Mouse (Mus musculus) limb, embryonic 15.5 days (tissue): ENCODE data around the gene Filip1l. TPM values are rescaled to one million over a fixed set of nuclear protein-coding genes. Genes with fewer than 3 reads are reported as not detected.

Source experiments
- ATAC-seq: fragments of 200-750 bp; cut with Nextera tagmentation; 2 replicates; pipeline ENCODE4 v1.8.0; 2017; ENCODE audit warnings: low read depth, moderate TSS enrichment; ENCODE audit not compliant: insufficient number of reproducible peaks, low FRiP score, low TSS enrichment
- H3K27ac ChIP-seq: fragments of 300-500 bp; sonication (generic); 2 replicates; pipeline ENCODE4 v1.5.1; 2015; ENCODE audit warnings: moderate library complexity, mild to moderate bottlenecking, inconsistent platforms
- H3K27me3 ChIP-seq: fragments of 300-500 bp; sonication (generic); 2 replicates; pipeline ENCODE4 v1.6.1; 2015; ENCODE audit warnings: inconsistent platforms
- H3K36me3 ChIP-seq: fragments of 300-500 bp; sonication (generic); 2 replicates; pipeline ENCODE4 v1.6.1; 2015; ENCODE audit warnings: inconsistent platforms
- H3K4me1 ChIP-seq: fragments of 300-500 bp; sonication (generic); 2 replicates; pipeline ENCODE4 v1.6.1; 2015; ENCODE audit warnings: inconsistent platforms
- H3K4me2 ChIP-seq: fragments of 300-500 bp; sonication (generic); 2 replicates; pipeline ENCODE4 v1.6.1; 2015; ENCODE audit warnings: mild to moderate bottlenecking, inconsistent platforms
- H3K4me3 ChIP-seq: fragments of 300-500 bp; sonication (generic); 2 replicates; pipeline ENCODE4 v1.5.1; 2015; ENCODE audit warnings: mild to moderate bottlenecking, inconsistent platforms
- H3K9ac ChIP-seq: fragments of 300-500 bp; sonication (generic); 2 replicates; pipeline ENCODE4 v1.6.1; 2015; ENCODE audit warnings: inconsistent platforms
- H3K9me3 ChIP-seq: fragments of 300-500 bp; sonication (generic); 2 replicates; pipeline ENCODE4 v1.6.1; 2016; ENCODE audit warnings: inconsistent platforms
- WGBS: fragments of 180-500 bp; shearing (Covaris S2); methylation state at CpG from one replicate; pipeline ENCODE4 v1.1.7; 2015; 5-methylcytosine and 5-hydroxymethylcytosine counted together
- polyA plus RNA-seq: library from polyadenylated mRNA; unstranded; fragments of >200 nt; fragmentation: Nextera tagmentation; extraction: Ambion mirVana; gene quantifications from 2 replicates; pipeline ENCODE4 v1.2.1, GENCODE M21; 2015

Gene Filip1l
- polyA plus RNA-seq, 1 experiment from 2014 or later = 46.8 TPM

DNA sequence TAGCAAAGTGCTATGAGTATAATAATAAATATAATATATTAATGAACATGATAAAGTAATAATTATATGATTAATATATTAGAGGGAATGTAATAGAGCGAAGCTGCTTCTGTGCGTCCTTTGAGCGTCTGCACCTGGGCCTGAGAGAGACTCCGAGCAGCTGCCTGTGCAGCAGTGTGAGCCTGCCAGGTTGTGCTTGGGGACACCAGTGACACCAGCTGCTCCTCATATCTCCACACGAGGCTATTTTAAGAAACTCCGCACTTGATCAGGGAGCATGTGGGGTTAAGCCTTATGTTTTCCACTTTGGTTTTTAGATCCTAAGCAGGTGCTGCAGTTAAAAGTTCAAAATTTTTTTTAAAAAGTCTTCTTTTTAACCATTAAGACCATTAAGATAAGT is 4.1 kb downstream of the Filip1l start:
- H3K4me2 ChIP-seq = no peak overlapping the region
- no peaks in the 10 kb centered on the region for H3K36me3 ChIP-seq
- H3K4me1 ChIP-seq = peaks cover 7% of the 10 kb centered on the region; the same call in 1 of the 2 replicates
- WGBS = 83% methylated on average over 6 of the region's 6 CpGs
- no peak overlapping the region for H3K4me3 ChIP-seq
- H3K27ac ChIP-seq = no peak overlapping the region
- H3K27me3 ChIP-seq = no peaks in the 10 kb centered on the region
- no peaks in the 10 kb centered on the region for H3K9me3 ChIP-seq
- H3K9ac ChIP-seq = no peak overlapping the region
- no peak for ATAC-seq

GRCm38 (mm10) chr16:57359251-57359650 is 6.4 kb downstream of the Filip1l start:
- no peak for ATAC-seq
- peaks cover 10% of the 10 kb centered on the region for H3K4me1 ChIP-seq
- H3K9me3 ChIP-seq = no peaks in the 10 kb centered on the region
- no peaks in the 10 kb centered on the region for H3K27me3 ChIP-seq
- H3K27ac ChIP-seq = no peak overlapping the region
- H3K4me3 ChIP-seq = no peak overlapping the region
- WGBS = 85% methylated on average over 10 of the region's 10 CpGs
- H3K36me3 ChIP-seq = no peaks in the 10 kb centered on the region
- H3K4me2 ChIP-seq = no peak overlapping the region
- no peak overlapping the region for H3K9ac ChIP-seq

- H3K4me2 ChIP-seq = no peak overlapping the region
- H3K4me1 ChIP-seq = peaks cover 15% of the 10 kb centered on the region
- H3K9ac ChIP-seq = no peak overlapping the region
- H3K4me3 ChIP-seq = no peak overlapping the region
- no peaks in the 10 kb centered on the region for H3K9me3 ChIP-seq
- H3K27ac ChIP-seq = no peak overlapping the region
- 88% methylated on average over 3 of the region's 3 CpGs for WGBS
- H3K36me3 ChIP-seq = no peaks in the 10 kb centered on the region
- H3K27me3 ChIP-seq = no peaks in the 10 kb centered on the region
- no peak for ATAC-seq
Observed at GRCm38 (mm10) chr16:57360785-57361184, 7.9 kb downstream of the Filip1l start.

GRCm38 (mm10) chr16:57362679-57363401 is 9.9 kb downstream of the Filip1l start:
- peak; percentile 76; the same call in 1 of the 2 replicates for ATAC-seq
- no peaks in the 10 kb centered on the region for H3K27me3 ChIP-seq
- no peak overlapping the region for H3K4me3 ChIP-seq
- WGBS = 38% methylated on average over 18 of the region's 18 CpGs
- H3K4me1 ChIP-seq = peaks cover 24% of the 10 kb centered on the region
- H3K27ac ChIP-seq = no peak overlapping the region
- H3K4me2 ChIP-seq = peak overlapping the region; percentile 26
- H3K36me3 ChIP-seq = no peaks in the 10 kb centered on the region
- H3K9me3 ChIP-seq = no peaks in the 10 kb centered on the region
- no peak overlapping the region for H3K9ac ChIP-seq

DNA sequence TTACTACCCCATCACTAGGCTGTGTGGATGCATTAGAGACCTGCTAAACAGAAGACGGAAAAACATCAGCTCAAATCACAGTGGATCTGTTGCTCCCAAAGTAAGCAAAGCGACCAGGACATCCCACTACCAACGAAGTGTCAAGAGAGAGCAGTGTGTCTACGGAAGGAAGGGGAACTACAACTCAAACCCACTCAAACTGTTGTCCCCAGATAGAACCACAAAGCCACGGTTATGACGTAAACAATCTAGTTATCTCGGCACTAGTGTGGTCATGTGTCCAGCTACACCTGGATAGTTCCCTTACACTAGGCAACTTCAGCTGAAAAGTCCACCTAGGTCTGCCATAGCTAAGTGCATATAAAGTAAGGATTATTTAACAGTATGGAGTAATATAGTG is 11.6 kb downstream of the Filip1l start:
- H3K9me3 ChIP-seq = no peaks in the 10 kb centered on the region
- H3K9ac ChIP-seq = no peak overlapping the region
- no peaks in the 10 kb centered on the region for H3K27me3 ChIP-seq
- no peak overlapping the region for H3K4me2 ChIP-seq
- ATAC-seq = no peak
- H3K27ac ChIP-seq = no peak overlapping the region
- no peaks in the 10 kb centered on the region for H3K36me3 ChIP-seq
- 78% methylated on average over 7 of the region's 7 CpGs for WGBS
- no peak overlapping the region for H3K4me3 ChIP-seq
- peaks cover 24% of the 10 kb centered on the region for H3K4me1 ChIP-seq

GRCm38 (mm10) chr16:57366141-57366540 is 13.2 kb downstream of the Filip1l start:
- Histone ChIP-seq H3K4me1 (peaks cover 32% of the 10 kb centered on the region), H3K36me3 (no peaks in the 10 kb centered on the region), H3K27ac (no peak overlapping the region), H3K4me3 (no peak overlapping the region), H3K4me2 (no peak overlapping the region), H3K9me3 (no peaks in the 10 kb centered on the region), H3K9ac (no peak overlapping the region), H3K27me3 (no peaks in the 10 kb centered on the region)
- 34% methylated on average over 6 of the region's 6 CpGs for WGBS
- ATAC-seq = no peak

DNA sequence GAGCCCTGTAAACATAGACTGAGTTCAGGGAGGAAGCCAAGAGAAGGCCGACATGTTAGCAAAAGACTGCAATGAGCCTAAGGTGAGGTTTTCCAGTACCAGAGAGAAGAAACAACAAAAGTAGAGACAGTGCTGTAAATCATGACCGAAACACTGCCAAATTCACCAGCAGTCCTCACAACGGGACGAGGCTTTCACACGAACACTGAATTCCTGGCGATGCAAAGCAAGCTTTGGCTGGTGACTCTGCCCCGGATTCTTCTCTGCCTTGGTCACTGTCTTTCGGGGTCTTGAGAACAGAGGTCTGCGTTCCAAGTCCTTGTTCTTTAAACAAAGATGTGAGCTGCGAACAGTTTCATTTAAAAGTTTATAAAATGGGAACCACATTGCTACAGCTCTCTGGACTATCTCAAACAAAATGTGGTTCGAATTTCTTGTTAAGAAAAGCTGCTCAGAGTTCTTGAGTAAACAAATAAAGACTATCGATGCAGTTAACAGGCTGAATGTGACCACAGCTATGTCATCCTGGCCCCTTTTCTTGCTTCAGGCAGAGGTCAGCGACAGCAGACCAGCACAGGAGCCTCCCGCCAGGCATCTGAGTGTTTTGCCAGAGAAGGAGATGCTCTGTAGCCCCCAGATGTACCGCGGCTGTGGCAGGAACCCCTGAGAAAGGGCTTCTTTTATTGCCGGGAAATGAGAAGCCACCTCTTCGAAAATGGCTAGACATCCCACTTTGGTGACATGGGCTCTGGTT is 14.2 kb downstream of the Filip1l start:
- 28% methylated on average over 18 of the region's 18 CpGs for WGBS
- Histone ChIP-seq H3K4me2 (no peak overlapping the region), H3K4me3 (no peak overlapping the region), H3K36me3 (no peaks in the 10 kb centered on the region), H3K9ac (no peak overlapping the region), H3K27ac (peak overlapping the region; percentile 71), H3K9me3 (no peaks in the 10 kb centered on the region), H3K4me1 (peaks cover 32% of the 10 kb centered on the region), H3K27me3 (no peaks in the 10 kb centered on the region)
- no peak for ATAC-seq

GRCm38 (mm10) chr16:57369846-57370496 is 17.1 kb downstream of the Filip1l start:
- 64% methylated on average over 8 of the region's 8 CpGs for WGBS
- Histone ChIP-seq H3K4me3 (no peak overlapping the region), H3K27me3 (no peaks in the 10 kb centered on the region), H3K9me3 (no peaks in the 10 kb centered on the region), H3K4me2 (no peak overlapping the region), H3K27ac (no peak overlapping the region), H3K4me1 (peaks cover 18% of the 10 kb centered on the region), H3K36me3 (no peaks in the 10 kb centered on the region), H3K9ac (no peak overlapping the region)
- ATAC-seq = no peak

DNA sequence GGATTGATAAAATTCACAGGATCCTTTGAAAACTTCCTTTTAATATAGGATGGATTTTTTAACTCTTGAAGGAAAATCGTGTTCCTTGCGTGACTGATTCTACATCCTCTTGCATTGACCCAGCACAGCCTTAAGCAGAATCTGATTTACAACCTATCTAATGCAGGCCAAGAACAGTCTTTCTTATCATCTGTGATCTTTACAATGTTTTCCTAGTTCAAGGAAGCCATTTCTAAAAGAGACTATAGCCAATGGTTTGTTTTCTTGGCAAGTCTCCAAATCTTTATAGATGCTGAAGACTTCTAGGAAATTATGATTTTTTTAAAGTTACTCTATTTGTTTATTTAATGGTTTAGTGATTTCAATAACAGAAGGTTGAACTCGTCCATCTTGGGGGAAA is 19.3 kb downstream of the Filip1l start:
- no peak overlapping the region for H3K9ac ChIP-seq
- WGBS = 69% methylated on average over 3 of the region's 3 CpGs

DNA sequence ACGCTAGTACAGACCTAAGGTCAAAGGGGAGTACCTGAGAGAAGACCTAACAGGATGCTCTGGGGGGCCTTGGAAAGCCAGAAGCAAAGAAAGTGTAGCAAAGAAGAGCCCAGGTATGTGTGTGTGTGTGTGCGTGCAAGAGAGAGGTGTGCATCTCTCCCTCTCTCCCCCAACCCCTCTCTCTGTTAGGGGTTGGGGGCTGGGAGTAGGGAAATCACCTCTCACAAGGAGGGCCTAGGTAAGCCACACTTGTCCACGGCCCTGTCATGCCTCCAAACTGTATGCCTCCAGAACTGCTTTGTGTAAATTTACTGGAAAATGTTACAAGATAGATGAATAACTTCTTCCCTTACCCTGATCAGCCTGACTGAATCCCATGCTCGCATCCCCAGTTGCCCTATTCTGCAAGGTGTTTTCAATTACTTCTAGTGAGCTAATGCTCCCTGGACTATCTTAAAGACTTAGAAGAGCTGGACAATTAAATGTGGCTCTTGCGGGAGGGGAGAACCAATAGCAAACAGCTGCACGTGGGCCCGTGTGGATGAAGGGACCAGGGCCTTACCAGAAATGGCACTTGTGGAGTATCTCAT is 22.4 kb downstream of the Filip1l start:
- 45% methylated on average over 7 of the region's 7 CpGs for WGBS
- peaks cover 15% of the 10 kb centered on the region for H3K4me1 ChIP-seq
- H3K9me3 ChIP-seq = no peaks in the 10 kb centered on the region
- peak; percentile 72; the same call in 1 of the 2 replicates for ATAC-seq
- no peaks in the 10 kb centered on the region for H3K27me3 ChIP-seq
- H3K4me2 ChIP-seq = no peak overlapping the region
- no peak overlapping the region for H3K4me3 ChIP-seq
- no peaks in the 10 kb centered on the region for H3K36me3 ChIP-seq
- peak overlapping the region; percentile 30 for H3K27ac ChIP-seq
- H3K9ac ChIP-seq = no peak overlapping the region

More for the DNA sequence above, 19.3 kb downstream of the Filip1l start:
- ATAC-seq = no peak
- Histone ChIP-seq H3K36me3 (no peaks in the 10 kb centered on the region), H3K4me1 (peaks cover 21% of the 10 kb centered on the region), H3K4me3 (no peak overlapping the region), H3K27ac (no peak overlapping the region), H3K27me3 (no peaks in the 10 kb centered on the region), H3K4me2 (no peak overlapping the region), H3K9me3 (no peaks in the 10 kb centered on the region)

DNA sequence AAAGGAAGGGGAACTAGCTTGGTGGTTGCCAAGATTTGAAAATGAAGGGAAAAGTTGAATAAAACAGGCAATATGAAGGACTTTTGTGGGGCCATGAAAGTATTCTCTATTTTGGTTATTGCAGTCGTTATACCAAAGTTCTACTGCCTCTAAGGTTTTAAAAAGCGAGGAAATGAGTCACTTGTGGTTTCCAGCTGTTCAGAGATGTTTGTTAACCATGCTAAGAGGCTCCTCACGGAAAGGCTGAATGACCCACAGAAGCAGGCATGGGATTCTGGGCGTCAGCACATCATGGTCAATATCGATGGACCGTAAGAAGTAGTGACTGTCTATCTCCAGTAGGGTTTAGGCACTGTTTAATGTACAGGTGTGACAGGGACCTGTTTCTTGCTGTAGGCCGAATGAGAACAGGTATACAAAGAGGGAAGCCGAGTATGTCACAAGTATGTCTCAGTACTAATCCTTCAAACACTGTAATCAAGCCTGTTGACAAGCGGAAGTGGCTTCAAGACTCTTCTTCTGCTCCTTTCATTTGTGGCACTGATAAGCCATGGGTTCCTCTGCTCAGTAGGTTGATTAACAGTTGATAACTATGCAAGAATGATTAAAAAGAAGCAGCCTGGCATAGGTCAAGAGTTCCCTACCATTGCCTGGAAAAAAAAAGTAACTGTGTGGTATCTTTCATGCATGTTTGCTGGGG is 25.9 kb downstream of the Filip1l start:
- H3K4me2 ChIP-seq = no peak overlapping the region
- no peak overlapping the region for H3K9ac ChIP-seq
- no peaks in the 10 kb centered on the region for H3K27me3 ChIP-seq
- no peaks in the 10 kb centered on the region for H3K36me3 ChIP-seq
- H3K27ac ChIP-seq = no peak overlapping the region
- no peak overlapping the region for H3K4me3 ChIP-seq
- no peaks in the 10 kb centered on the region for H3K9me3 ChIP-seq
- WGBS = 71% methylated on average over 9 of the region's 9 CpGs
- ATAC-seq = no peak
- H3K4me1 ChIP-seq = peaks cover 18% of the 10 kb centered on the region
